Mouse (Mus musculus) MEL (cell line): ENCODE data around the gene Unc79.

Experiments
- CHD2 ChIP-seq: IDR thresholded peaks from 2 replicates; pipeline ENCODE4 v1.6.1; 2011; ENCODE audit warnings: low read length, improper control_type of control experiment
- CTCF ChIP-seq, 3 experiments: IDR thresholded peaks in 2 of 3; conservative IDR thresholded peaks in 1 of 3; 2 replicates each; pipeline ENCODE4 v1.5.1; 2011 to 2012; ENCODE audit warnings: low read length in 3 of 3, low read depth in 2 of 3, mild to moderate bottlenecking in 2 of 3, improper control_type of control experiment in 1 of 3, inconsistent platforms in 1 of 3, mixed read lengths in 1 of 3, moderate library complexity in 1 of 3; ENCODE audit not compliant: control insufficient read depth in 1 of 3, insufficient read depth in 1 of 3, poor library complexity in 1 of 3, severe bottlenecking in 1 of 3
- HCFC1 ChIP-seq: IDR thresholded peaks from 2 replicates; pipeline ENCODE4 v1.6.1; 2012; ENCODE audit warnings: low read depth, mild to moderate bottlenecking, inconsistent platforms, low read length, improper control_type of control experiment, moderate library complexity
- KAT2A ChIP-seq: conservative IDR thresholded peaks from 2 replicates; pipeline ENCODE4 v1.6.1; 2012; ENCODE audit warnings: low read depth, low read length, improper control_type of control experiment, inconsistent platforms
- MAX ChIP-seq: IDR thresholded peaks from 2 replicates; pipeline ENCODE4 v1.6.1; 2011; ENCODE audit warnings: low read length, improper control_type of control experiment
- MYC ChIP-seq: IDR thresholded peaks from 2 replicates; pipeline ENCODE4 v1.6.1; 2011; ENCODE audit warnings: low read depth, mild to moderate bottlenecking, low read length, improper control_type of control experiment, moderate library complexity
- NRF1 ChIP-seq: IDR thresholded peaks from 2 replicates; pipeline ENCODE4 v1.6.1; 2014; ENCODE audit warnings: low read depth, mild to moderate bottlenecking, inconsistent platforms, low read length, improper control_type of control experiment, moderate library complexity; ENCODE audit not compliant: poor library complexity, insufficient read depth, severe bottlenecking
- POLR2A ChIP-seq, 2 experiments: IDR thresholded peaks; 2 replicates each; pipeline ENCODE4 v1.6.1; 2011 to 2012; ENCODE audit warnings: low read length in 2 of 2, mild to moderate bottlenecking in 2 of 2, control low read depth in 1 of 2, improper control_type of control experiment in 1 of 2, low read depth in 1 of 2, moderate library complexity in 1 of 2; ENCODE audit not compliant: control insufficient read depth in 1 of 2, insufficient read depth in 1 of 2, poor library complexity in 1 of 2
- POLR2AphosphoS2 ChIP-seq: IDR thresholded peaks from 2 replicates; pipeline ENCODE4 v1.6.1; 2011; ENCODE audit warnings: low read length, improper control_type of control experiment
- RAD21 ChIP-seq: IDR thresholded peaks from 2 replicates; pipeline ENCODE4 v1.6.1; 2011; ENCODE audit warnings: mild to moderate bottlenecking, low read depth, low read length, improper control_type of control experiment
- TAL1 ChIP-seq: IDR thresholded peaks from 2 replicates; pipeline ENCODE4 v1.6.1; 2012; ENCODE audit warnings: mild to moderate bottlenecking, inconsistent platforms, low read length, moderate library complexity, mixed read lengths
- USF1 ChIP-seq: IDR thresholded peaks from 2 replicates; pipeline ENCODE4 v1.6.1; 2014; ENCODE audit warnings: low read depth, mild to moderate bottlenecking, inconsistent platforms, low read length, improper control_type of control experiment, moderate library complexity

- TF ChIP-seq CTCF (IDR thresholded peaks at IDR 0.05 in 2 of 3, conservative IDR thresholded peaks at IDR 0.05 in 1 of 3; ENCODE audit: control insufficient read depth in 1 of 3, insufficient read depth in 1 of 3, low read depth in 2 of 3, low read length in 3 of 3, poor library complexity in 1 of 3, severe bottlenecking in 1 of 3) (no peak), POLR2A (IDR thresholded peaks at IDR 0.05; ENCODE audit: control insufficient read depth in 1 of 2, insufficient read depth in 1 of 2, low read depth in 1 of 2, low read length in 2 of 2, poor library complexity in 1 of 2) (no peak), MAX (no peak), CHD2 (no peak), KAT2A (no peak), TAL1 (no peak), MYC (no peak), HCFC1 (no peak), USF1 (no peak), RAD21 (no peak), NRF1 (no peak), POLR2AphosphoS2 (no peak)
Observed at GRCm38 (mm10) chr12:103188223-103188622, 239.6 kb downstream of the Unc79 start.
